Mouse (Mus musculus): ENCODE measurements around the gene Snx1.

- TF ChIP-seq CTCF (IDR thresholded peaks at IDR 0.05; ENCODE audit: extremely low read depth, insufficient read depth, insufficient read length, insufficient replicate concordance) (no peak), POLR2A (IDR thresholded peaks at IDR 0.05; ENCODE audit: low read depth, low read length) (no peak)
Observed at GRCm38 (mm10) chr9:66087062-66087461, 39.3 kb downstream of the Snx1 start.
